Mouse (Mus musculus) forebrain, embryonic 11.5 days (tissue): ENCODE results near the gene Tgfbr3. TPM values are rescaled to one million over a fixed set of nuclear protein-coding genes. Genes with fewer than 3 reads are reported as not detected.

Experiments used
- ATAC-seq: fragments of 200-750 bp; cut with Nextera tagmentation; replicated peaks from 2 replicates; pipeline ENCODE4 v1.8.0; 2017; ENCODE audit warnings: moderate TSS enrichment; ENCODE audit not compliant: low FRiP score
- DNase-seq: peaks from one replicate; pipeline ENCODE4 v3.0.0-alpha.2; 2017; ENCODE audit warnings: low spot score
- H3K27ac ChIP-seq: fragments of 300-500 bp; sonication (generic); 2 replicates; pipeline ENCODE4 v1.5.1; 2014; ENCODE audit warnings: low read depth, low read length
- H3K27me3 ChIP-seq: fragments of 300-500 bp; sonication (generic); 2 replicates; pipeline ENCODE4 v1.6.1; 2014; ENCODE audit warnings: mild to moderate bottlenecking, low read length, mixed read lengths; ENCODE audit not compliant: control insufficient read depth, insufficient read depth
- H3K36me3 ChIP-seq: fragments of 300-500 bp; sonication (generic); 2 replicates; pipeline ENCODE4 v1.6.1; 2014; ENCODE audit warnings: mild to moderate bottlenecking, low read length, moderate library complexity, mixed read lengths; ENCODE audit not compliant: control insufficient read depth, insufficient read depth
- H3K4me1 ChIP-seq: fragments of 300-500 bp; sonication (generic); replicated peaks from 2 replicates; pipeline ENCODE4 v1.6.1; 2014; ENCODE audit warnings: low read length, mixed read lengths; ENCODE audit not compliant: control insufficient read depth, insufficient read depth
- H3K4me2 ChIP-seq: fragments of 300-500 bp; sonication (generic); 2 replicates; pipeline ENCODE4 v1.6.1; 2014; ENCODE audit warnings: low read depth, mild to moderate bottlenecking, low read length, moderate library complexity, mixed read lengths; ENCODE audit not compliant: severe bottlenecking
- H3K4me3 ChIP-seq: fragments of 300-500 bp; sonication (generic); 2 replicates; pipeline ENCODE4 v1.5.1; 2014; ENCODE audit warnings: low read depth, low read length
- H3K9ac ChIP-seq: fragments of 300-500 bp; sonication (generic); 2 replicates; pipeline ENCODE4 v1.6.1; 2014; ENCODE audit warnings: low read length
- H3K9me3 ChIP-seq: fragments of 300-500 bp; sonication (generic); 2 replicates; pipeline ENCODE4 v1.6.1; 2016; ENCODE audit warnings: low read length, mixed read lengths; ENCODE audit not compliant: control insufficient read depth
- WGBS: fragments of 180-500 bp; shearing (Covaris S2); extraction: QIAGEN DNeasy Blood & Tissue Kit; methylation state at CpG from one replicate; pipeline ENCODE4 v1.1.7; 2014; 5-methylcytosine and 5-hydroxymethylcytosine counted together
- polyA plus RNA-seq: library from polyadenylated mRNA; unstranded; fragments of >200 nt; fragmentation: Nextera tagmentation; extraction: Ambion mirVana; gene quantifications from 2 replicates; pipeline ENCODE4 v1.2.1, GENCODE M21; 2014

Tgfbr3 gene
- polyA plus RNA-seq, 1 experiment from 2014 or later: 6.9 TPM

- no peak overlapping the region for H3K9ac ChIP-seq
- H3K27me3 ChIP-seq: no peaks in the 10 kb centered on the region
- ATAC-seq: no peak
- 54% methylated on average over 4 of the region's 4 CpGs for WGBS
- no peak overlapping the region for H3K4me3 ChIP-seq
- DNase-seq: no peak
- no peaks in the 10 kb centered on the region for H3K36me3 ChIP-seq
- H3K27ac ChIP-seq: no peak overlapping the region
- H3K4me2 ChIP-seq: no peak overlapping the region
- H3K9me3 ChIP-seq: no peaks in the 10 kb centered on the region
- H3K4me1 ChIP-seq: no peaks in the 10 kb centered on the region
Measured at GRCm38 (mm10) chr5:107102916-107103315, 186.5 kb downstream of the Tgfbr3 start.

- H3K9me3 ChIP-seq: no peaks in the 10 kb centered on the region
- DNase-seq: no peak
- no peak overlapping the region for H3K9ac ChIP-seq
- no peaks in the 10 kb centered on the region for H3K4me1 ChIP-seq
- no peak for ATAC-seq
- no peak overlapping the region for H3K4me3 ChIP-seq
- 82% methylated on average over 4 of the region's 4 CpGs for WGBS
- H3K36me3 ChIP-seq: no peaks in the 10 kb centered on the region
- H3K27me3 ChIP-seq: no peaks in the 10 kb centered on the region
- no peak overlapping the region for H3K4me2 ChIP-seq
- no peak overlapping the region for H3K27ac ChIP-seq
Measured at GRCm38 (mm10) chr5:107101684-107102083, 187.7 kb downstream of the Tgfbr3 start.

- DNase-seq (no peak), ATAC-seq (no peak)
- H3K9me3 ChIP-seq: no peaks in the 10 kb centered on the region
- H3K4me3 ChIP-seq: no peak overlapping the region
- no peaks in the 10 kb centered on the region for H3K27me3 ChIP-seq
- no peaks in the 10 kb centered on the region for H3K36me3 ChIP-seq
- no peak overlapping the region for H3K27ac ChIP-seq
- 79% methylated on average over 7 of the region's 7 CpGs for WGBS
- no peak overlapping the region for H3K4me2 ChIP-seq
- no peaks in the 10 kb centered on the region for H3K4me1 ChIP-seq
- no peak overlapping the region for H3K9ac ChIP-seq
Measured at GRCm38 (mm10) chr5:107101135-107101534, 188.3 kb downstream of the Tgfbr3 start.

- Histone ChIP-seq H3K4me1 (no peaks in the 10 kb centered on the region), H3K36me3 (no peaks in the 10 kb centered on the region), H3K9me3 (no peaks in the 10 kb centered on the region), H3K4me2 (no peak overlapping the region), H3K27me3 (no peaks in the 10 kb centered on the region), H3K9ac (no peak overlapping the region), H3K27ac (no peak overlapping the region), H3K4me3 (no peak overlapping the region)
- ATAC-seq (no peak), DNase-seq (no peak)
- 93% methylated on average over 3 of the region's 3 CpGs for WGBS
Measured at GRCm38 (mm10) chr5:107099634-107100033, 189.8 kb downstream of the Tgfbr3 start.

- DNase-seq (no peak), ATAC-seq (no peak)
- 86% methylated on average over 6 of the region's 6 CpGs for WGBS
- Histone ChIP-seq H3K27ac (no peak overlapping the region), H3K4me3 (no peak overlapping the region), H3K36me3 (no peaks in the 10 kb centered on the region), H3K4me2 (no peak overlapping the region), H3K9ac (no peak overlapping the region), H3K9me3 (no peaks in the 10 kb centered on the region), H3K27me3 (no peaks in the 10 kb centered on the region), H3K4me1 (no peaks in the 10 kb centered on the region)
Measured at GRCm38 (mm10) chr5:107099076-107099475, 190.4 kb downstream of the Tgfbr3 start.

GRCm38 (mm10) chr5:107098007-107098406 is 191.4 kb downstream of the Tgfbr3 start:
- Histone ChIP-seq H3K27me3 (no peaks in the 10 kb centered on the region), H3K36me3 (no peaks in the 10 kb centered on the region), H3K9ac (no peak overlapping the region), H3K9me3 (no peaks in the 10 kb centered on the region), H3K4me1 (no peaks in the 10 kb centered on the region), H3K27ac (no peak overlapping the region), H3K4me2 (no peak overlapping the region), H3K4me3 (no peak overlapping the region)
- 79% methylated on average over 5 of the region's 5 CpGs for WGBS
- DNase-seq (no peak), ATAC-seq (no peak)

- H3K4me1 ChIP-seq: no peaks in the 10 kb centered on the region
- H3K4me3 ChIP-seq: no peak overlapping the region
- ATAC-seq (no peak), DNase-seq (no peak)
- no peak overlapping the region for H3K27ac ChIP-seq
- no peaks in the 10 kb centered on the region for H3K36me3 ChIP-seq
- no peak overlapping the region for H3K4me2 ChIP-seq
- 90% methylated on average over 7 of the region's 7 CpGs for WGBS
- H3K27me3 ChIP-seq: no peaks in the 10 kb centered on the region
- H3K9me3 ChIP-seq: no peaks in the 10 kb centered on the region
- H3K9ac ChIP-seq: no peak overlapping the region
Measured at GRCm38 (mm10) chr5:107097314-107097713, 192.1 kb downstream of the Tgfbr3 start.

GRCm38 (mm10) chr5:107094233-107094632 is 195.2 kb downstream of the Tgfbr3 start:
- no peak overlapping the region for H3K9ac ChIP-seq
- no peaks in the 10 kb centered on the region for H3K36me3 ChIP-seq
- WGBS: 30% methylated on average over 5 of the region's 5 CpGs
- H3K4me1 ChIP-seq: no peaks in the 10 kb centered on the region
- ATAC-seq: no peak
- H3K9me3 ChIP-seq: no peaks in the 10 kb centered on the region
- H3K27ac ChIP-seq: no peak overlapping the region
- no peak for DNase-seq
- no peak overlapping the region for H3K4me2 ChIP-seq
- no peaks in the 10 kb centered on the region for H3K27me3 ChIP-seq
- no peak overlapping the region for H3K4me3 ChIP-seq

GRCm38 (mm10) chr5:107093253-107093652 is 196.2 kb downstream of the Tgfbr3 start:
- Histone ChIP-seq H3K27ac (no peak overlapping the region), H3K4me2 (no peak overlapping the region), H3K4me3 (no peak overlapping the region), H3K9me3 (no peaks in the 10 kb centered on the region), H3K27me3 (no peaks in the 10 kb centered on the region), H3K4me1 (no peaks in the 10 kb centered on the region; the same call in 1 of the 2 replicates), H3K36me3 (no peaks in the 10 kb centered on the region), H3K9ac (no peak overlapping the region)
- DNase-seq (no peak), ATAC-seq (no peak)
- WGBS: 81% methylated on average over 3 of the region's 3 CpGs
